Mouse (Mus musculus) kidney, adult 2 months (tissue): ENCODE data around the gene G430095P16Rik.

Source experiments
- CTCF ChIP-seq: fragments of 200-500 bp; conservative IDR thresholded peaks from 2 replicates; pipeline ENCODE4 v1.5.1; 2011; ENCODE audit warnings: low read depth, mild to moderate bottlenecking, control low read depth, low read length, moderate library complexity, mixed read lengths; ENCODE audit not compliant: insufficient read depth, insufficient read length
- POLR2A ChIP-seq: fragments of 200-500 bp; IDR thresholded peaks from one replicate; pipeline ENCODE4 v1.6.1; 2011; ENCODE audit warnings: low read depth, low read length, control low read depth

DNA sequence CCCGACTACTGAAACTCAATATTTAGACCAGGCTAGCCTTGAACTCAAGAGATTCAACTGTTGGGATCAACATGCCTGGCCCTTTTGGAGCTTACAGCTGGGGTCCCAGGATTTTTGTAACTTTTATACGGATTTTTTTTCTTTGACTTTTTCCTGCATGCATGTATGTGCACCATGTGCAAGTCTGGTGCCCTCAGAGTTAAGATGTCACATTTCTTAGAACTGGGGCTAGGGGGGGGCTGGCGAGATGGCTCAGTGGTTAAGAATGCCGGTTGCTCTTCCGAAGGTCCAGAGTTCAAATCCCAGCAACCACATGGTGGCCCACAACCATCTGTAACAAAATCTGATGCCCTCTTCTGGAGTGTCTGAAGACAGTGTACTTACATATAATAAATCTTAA lies 22.3 kb upstream of the G430095P16Rik start:
- no peak for TF ChIP-seq POLR2A
- TF ChIP-seq CTCF, result no peak
